Mouse (Mus musculus) bone marrow macrophage, adult 2 months (primary cell): ENCODE results near the gene Myoc. TPM values are rescaled to one million over a fixed set of nuclear protein-coding genes. Genes with fewer than 3 reads are reported as not detected.

Experiments
- H3K27ac ChIP-seq: 2 replicates; pipeline ENCODE4 v1.5.1; 2012; ENCODE audit warnings: low read depth, low read length; ENCODE audit not compliant: insufficient read depth
- H3K4me1 ChIP-seq: 2 replicates; pipeline ENCODE4 v1.6.1; 2012; ENCODE audit warnings: low read length; ENCODE audit not compliant: control insufficient read depth, insufficient read depth
- H3K4me3 ChIP-seq: 2 replicates; pipeline ENCODE4 v1.5.1; 2012; ENCODE audit warnings: mild to moderate bottlenecking, low read length, moderate library complexity; ENCODE audit not compliant: insufficient read depth
- CTCF ChIP-seq: IDR thresholded peaks from 2 replicates; pipeline ENCODE4 v1.5.1; 2012; ENCODE audit warnings: low read depth, mild to moderate bottlenecking, low read length, moderate library complexity
- POLR2A ChIP-seq: IDR thresholded peaks from 2 replicates; pipeline ENCODE4 v1.6.1; 2012; ENCODE audit warnings: mild to moderate bottlenecking, low read depth, low read length, borderline replicate concordance
- polyA plus RNA-seq: library from polyadenylated mRNA; stranded (reverse); fragments of >200 nt; gene quantifications from 2 replicates; pipeline ENCODE4 v1.2.4, GENCODE M21; 2012; ENCODE audit not compliant: missing spikeins, insufficient read depth, insufficient read length

Myoc gene
- polyA plus RNA-seq, 1 experiment, result not detected

GRCm38 (mm10) chr1:162646083-162646686 is 7.2 kb downstream of the Myoc start:
- H3K27ac ChIP-seq, result no peak overlapping the region
- TF ChIP-seq POLR2A (no peak), CTCF (peak; percentile 36; the same call in 1 of the 2 replicates)
- peaks cover 2% of the 10 kb centered on the region; the same call in 1 of the 2 replicates for H3K4me1 ChIP-seq
- no peak overlapping the region for H3K4me3 ChIP-seq

- no peak overlapping the region for H3K4me3 ChIP-seq
- H3K27ac ChIP-seq, result no peak overlapping the region
- peaks cover 2% of the 10 kb centered on the region; the same call in 1 of the 2 replicates for H3K4me1 ChIP-seq
- TF ChIP-seq POLR2A (no peak), CTCF (no peak)
These were observed 9.5 kb downstream of the Myoc start for GRCm38 (mm10) chr1:162648416-162648815.

GRCm38 (mm10) chr1:162658119-162658518 is 19.2 kb downstream of the Myoc start, which contains the start of gene Myocos:
Gene Myocos (minus strand): TSS chr1:162658219.
- Histone ChIP-seq H3K27ac (no peak within 1 kb of the TSS), H3K4me3 (no peak within 1 kb of the TSS), H3K4me1 (0 out of 2 replicates have a peak, but pooled peaks cover 2% of the 10 kb centered on the region)
- TF ChIP-seq POLR2A, result no peak
- no peak for TF ChIP-seq CTCF

- Histone ChIP-seq H3K4me1 (0 out of 2 replicates have a peak, but pooled peaks cover 2% of the 10 kb centered on the region), H3K4me3 (no peak overlapping the region), H3K27ac (no peak overlapping the region)
- no peak for TF ChIP-seq POLR2A
- no peak for TF ChIP-seq CTCF
These were observed 21.4 kb downstream of the Myoc start for GRCm38 (mm10) chr1:162660276-162660860.

GRCm38 (mm10) chr1:162664826-162665475 is 26.0 kb downstream of the Myoc start:
- H3K27ac ChIP-seq, result no peak overlapping the region
- H3K4me1 ChIP-seq, result peaks cover 4% of the 10 kb centered on the region; the same call in 1 of the 2 replicates
- TF ChIP-seq POLR2A (no peak), CTCF (peak; percentile 54)
- H3K4me3 ChIP-seq, result no peak overlapping the region

GRCm38 (mm10) chr1:162665486-162666174 is 26.7 kb downstream of the Myoc start:
- H3K27ac ChIP-seq, result no peak overlapping the region
- H3K4me1 ChIP-seq, result peaks cover 2% of the 10 kb centered on the region; the same call in 1 of the 2 replicates
- TF ChIP-seq POLR2A (no peak), CTCF (no peak)
- peak overlapping the region; percentile 48 for H3K4me3 ChIP-seq

GRCm38 (mm10) chr1:162693721-162694120 is 54.8 kb downstream of the Myoc start:
- Histone ChIP-seq H3K27ac (no peak overlapping the region), H3K4me3 (no peak overlapping the region), H3K4me1 (no peaks in the 10 kb centered on the region)
- TF ChIP-seq POLR2A (no peak), CTCF (no peak)

- Histone ChIP-seq H3K27ac (no peak overlapping the region), H3K4me1 (no peaks in the 10 kb centered on the region), H3K4me3 (no peak overlapping the region)
- TF ChIP-seq CTCF, result no peak
- TF ChIP-seq POLR2A, result no peak
These were observed 58.9 kb downstream of the Myoc start for GRCm38 (mm10) chr1:162697866-162698265.

Other genes with a start within 250 kb of the Myoc start
- 0.29 and 1.4 TPM in 2 replicates for gene Dnm3, start 161.1 kb upstream of the Myoc start, polyA plus RNA-seq
- 6.5 and 8.2 TPM in 2 replicates for gene Mettl13, start 90.6 kb upstream of the Myoc start, polyA plus RNA-seq
- 75.5 and 78.8 TPM in 2 replicates for gene Vamp4, start 68.6 kb upstream of the Myoc start, polyA plus RNA-seq
- not detected in 2 replicates for gene Myocos, start 19.1 kb downstream of the Myoc start, polyA plus RNA-seq
- 115 and 119 TPM in 2 replicates for gene Prrc2c, start 101.4 kb downstream of the Myoc start, polyA plus RNA-seq
- not detected in 2 replicates for gene Fmo4, start 174.8 kb downstream of the Myoc start, polyA plus RNA-seq
- not detected in 2 replicates for gene Fmo1, start 227.5 kb downstream of the Myoc start, polyA plus RNA-seq